Mouse (Mus musculus) neural tube, embryonic 11.5 days (tissue): ENCODE measurements at regions not wholly inside any gene's neighbourhood (a gene's known extent, or its start where the extent isn't known, plus 50 kb on each side); places are given as distances from the start of the nearest gene placed in this dataset.

Experiments
- ATAC-seq: fragments of 200-750 bp; cut with Nextera tagmentation; 2 replicates; pipeline ENCODE4 v1.8.0; 2017; ENCODE audit warnings: moderate number of reproducible peaks, mild to moderate bottlenecking, moderate TSS enrichment, moderate library complexity; ENCODE audit not compliant: insufficient read depth, low FRiP score, low TSS enrichment
- DNase-seq: peaks from one replicate; pipeline ENCODE4 v3.0.0-alpha.2; 2015; ENCODE audit warnings: low spot score
- H3K27ac ChIP-seq: fragments of 300-500 bp; sonication (generic); 2 replicates; pipeline ENCODE4 v1.5.1; 2014; ENCODE audit warnings: low read depth, mild to moderate bottlenecking, low read length
- H3K27me3 ChIP-seq: fragments of 300-500 bp; sonication (generic); 2 replicates; pipeline ENCODE4 v1.6.1; 2014; ENCODE audit warnings: mild to moderate bottlenecking, low read length, mixed read lengths; ENCODE audit not compliant: control insufficient read depth, insufficient read depth
- H3K36me3 ChIP-seq: fragments of 300-500 bp; sonication (generic); 2 replicates; pipeline ENCODE4 v1.6.1; 2014; ENCODE audit warnings: mild to moderate bottlenecking, low read length, moderate library complexity, mixed read lengths; ENCODE audit not compliant: control insufficient read depth, insufficient read depth
- H3K4me1 ChIP-seq: fragments of 300-500 bp; sonication (generic); 2 replicates; pipeline ENCODE4 v1.6.1; 2014; ENCODE audit warnings: low read length, mixed read lengths; ENCODE audit not compliant: control insufficient read depth, insufficient read depth
- H3K4me2 ChIP-seq: fragments of 300-500 bp; sonication (generic); 2 replicates; pipeline ENCODE4 v1.6.1; 2014; ENCODE audit warnings: low read depth, mild to moderate bottlenecking, moderate library complexity
- H3K4me3 ChIP-seq: fragments of 300-500 bp; sonication (generic); 2 replicates; pipeline ENCODE4 v1.5.1; 2014; ENCODE audit warnings: low read depth, low read length
- H3K9ac ChIP-seq: fragments of 300-500 bp; sonication (generic); 2 replicates; pipeline ENCODE4 v1.6.1; 2014; ENCODE audit warnings: mild to moderate bottlenecking, low read length
- H3K9me3 ChIP-seq: fragments of 300-500 bp; sonication (generic); 2 replicates; pipeline ENCODE4 v1.6.1; 2016; ENCODE audit warnings: low read length; ENCODE audit not compliant: control insufficient read depth
- WGBS: fragments of 180-500 bp; shearing (Covaris S2); extraction: QIAGEN DNeasy Blood & Tissue Kit; methylation state at CpG from one replicate; pipeline ENCODE4 v1.1.7; 2014; 5-methylcytosine and 5-hydroxymethylcytosine counted together

DNA sequence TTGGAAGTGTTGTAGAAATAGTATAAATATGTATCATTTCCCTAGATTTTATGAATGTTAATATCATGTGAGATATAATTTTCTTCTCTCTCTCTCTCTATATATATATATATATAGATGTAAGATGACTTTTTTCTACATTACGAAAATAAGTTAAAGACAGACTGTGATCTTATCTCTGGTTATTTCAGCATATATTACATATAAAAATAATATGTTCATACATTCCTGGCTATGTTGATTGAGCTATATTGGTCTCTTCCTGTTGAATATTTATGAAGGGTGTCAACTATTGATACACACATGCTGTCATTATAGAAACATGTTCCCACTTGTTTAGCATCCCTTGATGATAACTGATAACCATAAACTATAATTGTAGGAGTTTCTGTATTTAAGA lies 793.2 kb upstream of the Fat3 start:
- H3K9ac ChIP-seq, result no peak overlapping the region
- WGBS, result 93% methylated on average over 1 of the region's 1 CpGs
- no peaks in the 10 kb centered on the region for H3K4me1 ChIP-seq
- ATAC-seq (no peak), DNase-seq (no peak)
- H3K4me3 ChIP-seq, result no peak overlapping the region
- no peaks in the 10 kb centered on the region for H3K9me3 ChIP-seq
- H3K27me3 ChIP-seq, result no peaks in the 10 kb centered on the region
- H3K27ac ChIP-seq, result no peak overlapping the region
- H3K4me2 ChIP-seq, result no peak overlapping the region
- H3K36me3 ChIP-seq, result no peaks in the 10 kb centered on the region

DNA sequence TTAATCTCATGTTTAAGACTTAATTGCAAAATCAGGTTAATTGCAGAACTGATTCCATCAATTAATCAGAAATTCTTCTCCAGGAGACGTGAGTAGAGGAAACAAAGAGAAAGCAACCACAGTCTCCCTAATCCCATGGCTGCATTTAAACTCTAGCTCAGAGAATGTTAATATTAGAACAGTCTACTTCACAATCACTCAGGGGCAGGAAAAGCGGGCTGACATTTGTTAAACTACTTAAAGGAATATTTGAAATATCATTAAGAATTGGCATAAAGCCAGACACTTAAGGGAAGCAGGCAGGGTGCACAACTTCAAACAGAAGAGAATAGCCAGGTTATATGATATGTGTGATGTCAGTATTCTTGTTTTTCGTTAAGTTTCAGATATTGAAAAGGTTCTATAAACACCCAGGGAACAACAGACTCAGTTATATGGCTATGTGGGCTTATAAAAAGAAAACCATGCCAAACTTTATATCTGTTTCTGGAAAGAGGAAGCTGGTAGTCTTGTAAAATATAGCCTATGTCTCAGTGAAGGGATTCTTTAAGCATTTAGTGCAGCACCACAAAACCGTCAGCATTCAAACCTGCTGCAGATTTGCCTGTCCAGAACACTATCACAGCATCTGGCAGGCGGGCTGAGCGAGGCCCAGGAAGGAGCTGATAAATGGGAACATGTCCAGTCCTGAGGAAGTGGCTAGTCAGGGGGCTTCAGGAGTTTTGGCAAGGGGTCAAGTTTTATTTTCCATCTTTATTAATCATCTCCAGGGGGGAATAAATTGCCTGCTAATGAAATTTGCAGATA lies 787.9 kb upstream of the Fat3 start:
- no peaks in the 10 kb centered on the region for H3K36me3 ChIP-seq
- ATAC-seq (no peak), DNase-seq (peak; percentile 31)
- H3K4me3 ChIP-seq, result no peak overlapping the region
- no peak overlapping the region for H3K27ac ChIP-seq
- no peak overlapping the region for H3K4me2 ChIP-seq
- no peaks in the 10 kb centered on the region for H3K27me3 ChIP-seq
- no peak overlapping the region for H3K9ac ChIP-seq
- 50% methylated on average over 6 of the region's 6 CpGs for WGBS
- no peaks in the 10 kb centered on the region for H3K4me1 ChIP-seq
- no peaks in the 10 kb centered on the region for H3K9me3 ChIP-seq

DNA sequence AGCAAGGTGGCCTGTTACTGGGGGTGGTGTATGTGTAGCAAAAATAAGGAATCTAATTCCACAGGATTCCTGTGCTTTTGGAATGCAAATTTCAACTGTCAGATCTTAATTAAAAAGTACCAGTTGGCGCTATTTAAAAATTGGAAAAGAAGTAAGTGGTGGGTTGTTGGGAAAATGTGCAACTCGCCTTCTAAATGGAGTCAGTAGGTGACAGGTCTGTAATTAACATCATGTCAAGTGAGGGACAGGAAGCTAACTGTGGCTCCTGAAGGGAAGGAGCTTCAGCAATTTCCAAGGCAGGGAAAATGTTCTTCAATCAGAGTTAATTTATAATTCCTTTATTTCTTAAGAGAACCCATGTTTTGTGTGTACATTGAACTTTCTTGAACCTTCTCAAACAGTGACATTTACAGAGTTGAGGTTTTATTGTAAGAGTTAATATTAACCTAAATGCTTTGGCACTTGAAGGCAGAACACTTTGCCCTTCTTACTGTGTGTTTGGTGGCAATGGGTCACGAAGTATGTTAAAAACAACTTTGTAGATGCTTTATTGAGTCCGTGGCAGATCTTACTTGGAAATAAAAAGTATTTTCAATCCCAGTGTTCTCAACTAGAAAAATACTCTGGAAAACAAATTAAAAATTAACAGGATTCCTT lies 778.4 kb upstream of the Fat3 start:
- Histone ChIP-seq H3K9ac (no peak overlapping the region), H3K27me3 (no peaks in the 10 kb centered on the region), H3K36me3 (no peaks in the 10 kb centered on the region), H3K4me1 (no peaks in the 10 kb centered on the region), H3K4me2 (no peak overlapping the region), H3K27ac (no peak overlapping the region), H3K4me3 (no peak overlapping the region), H3K9me3 (no peaks in the 10 kb centered on the region)
- no peak for ATAC-seq
- 78% methylated on average over 4 of the region's 4 CpGs for WGBS
- DNase-seq, result no peak

DNA sequence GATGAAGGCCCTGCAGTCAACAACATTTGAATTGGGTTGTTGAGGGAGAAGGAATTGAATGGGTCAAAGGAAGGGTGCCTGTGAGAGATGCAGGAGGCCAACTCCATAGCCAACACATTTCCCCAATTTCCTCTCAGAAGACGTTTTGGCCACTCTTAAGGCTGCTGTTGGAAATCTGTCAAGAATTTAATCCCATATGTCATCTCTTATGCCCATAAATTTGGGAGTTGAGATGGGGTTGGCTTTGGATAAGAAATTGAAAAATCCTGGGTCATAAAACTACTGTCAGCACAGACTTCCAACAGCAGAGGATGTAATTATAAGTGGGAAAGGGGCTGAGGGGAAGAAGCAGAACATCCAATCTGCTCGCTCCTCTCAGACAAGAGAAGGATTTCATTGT lies 771.5 kb upstream of the Fat3 start:
- H3K9ac ChIP-seq, result no peak overlapping the region
- no peaks in the 10 kb centered on the region for H3K27me3 ChIP-seq
- ATAC-seq, result no peak
- H3K4me2 ChIP-seq, result no peak overlapping the region
- no peak for DNase-seq
- no peaks in the 10 kb centered on the region for H3K9me3 ChIP-seq
- no peak overlapping the region for H3K4me3 ChIP-seq
- 63% methylated on average over 2 of the region's 2 CpGs for WGBS
- no peak overlapping the region for H3K27ac ChIP-seq
- H3K36me3 ChIP-seq, result no peaks in the 10 kb centered on the region
- H3K4me1 ChIP-seq, result no peaks in the 10 kb centered on the region

DNA sequence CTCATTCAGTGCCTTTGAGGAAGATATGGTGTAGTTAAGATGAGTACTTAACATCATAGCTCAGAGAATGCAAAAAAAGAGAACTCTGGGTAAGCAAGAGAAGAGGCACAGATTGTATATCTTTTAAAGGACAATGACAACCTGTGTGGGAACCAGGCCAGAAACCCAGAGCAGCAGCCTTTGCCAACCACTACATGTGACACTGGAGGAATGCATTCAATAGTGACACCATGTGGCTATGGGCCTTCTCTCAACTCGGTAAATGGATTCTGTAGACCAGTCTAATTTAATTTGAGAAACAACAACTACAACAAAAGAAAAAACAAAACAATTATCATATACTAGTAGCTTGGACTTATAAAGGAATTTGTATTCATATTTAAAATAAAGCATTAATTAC lies 768.5 kb upstream of the Fat3 start:
- 63% methylated on average over 1 of the region's 1 CpGs for WGBS
- peak; percentile 14 for DNase-seq
- no peaks in the 10 kb centered on the region for H3K4me1 ChIP-seq
- H3K27ac ChIP-seq, result no peak overlapping the region
- no peak; the same call in 1 of the 2 replicates for ATAC-seq
- no peaks in the 10 kb centered on the region for H3K9me3 ChIP-seq
- H3K4me3 ChIP-seq, result no peak overlapping the region
- no peaks in the 10 kb centered on the region for H3K27me3 ChIP-seq
- H3K36me3 ChIP-seq, result no peaks in the 10 kb centered on the region
- no peak overlapping the region for H3K9ac ChIP-seq
- H3K4me2 ChIP-seq, result no peak overlapping the region

DNA sequence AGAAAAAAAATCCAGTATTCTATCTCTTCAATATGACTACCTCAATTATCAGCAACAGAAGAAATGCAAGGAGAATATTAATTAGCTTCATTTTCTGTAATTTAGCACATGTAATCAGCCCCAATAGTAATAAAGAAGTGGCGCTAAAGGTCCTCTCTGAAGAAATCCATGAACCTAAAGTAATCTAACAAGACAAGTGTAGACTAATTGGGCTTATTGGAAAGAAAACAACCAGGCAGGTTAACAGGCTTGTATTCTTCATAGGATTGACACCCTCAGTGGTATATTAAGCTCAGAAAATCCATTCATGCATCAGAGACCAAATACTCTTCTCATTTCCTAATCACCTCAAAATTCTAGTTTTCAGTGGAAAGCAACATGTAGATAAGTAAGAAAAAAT lies 756.1 kb upstream of the Fat3 start:
- DNase-seq (no peak), ATAC-seq (no peak)
- Histone ChIP-seq H3K4me3 (no peak overlapping the region), H3K36me3 (no peaks in the 10 kb centered on the region), H3K27ac (no peak overlapping the region), H3K9ac (no peak overlapping the region), H3K27me3 (no peaks in the 10 kb centered on the region), H3K9me3 (no peaks in the 10 kb centered on the region), H3K4me2 (no peak overlapping the region), H3K4me1 (no peaks in the 10 kb centered on the region)
- 86% methylated on average over 1 of the region's 1 CpGs for WGBS

DNA sequence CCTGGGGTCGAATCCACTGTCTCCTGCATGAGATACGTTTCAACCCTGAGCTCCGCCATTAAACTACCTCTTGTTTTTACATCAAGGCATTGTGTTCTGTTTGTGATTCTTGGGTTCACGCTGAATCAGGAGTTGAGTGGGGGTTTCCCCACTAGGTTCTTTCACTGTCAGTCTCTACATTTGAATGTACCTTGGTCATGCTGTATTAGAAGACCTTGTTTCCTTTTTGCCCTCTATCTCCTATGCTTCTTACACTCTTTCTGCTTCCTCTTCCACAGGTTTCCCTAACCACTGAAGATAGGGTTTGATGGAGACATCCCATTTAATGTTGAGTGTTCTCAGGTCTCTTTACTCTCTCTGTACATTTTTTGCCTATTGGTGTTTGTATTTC lies 726.0 kb upstream of the Fat3 start:
- ATAC-seq, result no peak

DNA sequence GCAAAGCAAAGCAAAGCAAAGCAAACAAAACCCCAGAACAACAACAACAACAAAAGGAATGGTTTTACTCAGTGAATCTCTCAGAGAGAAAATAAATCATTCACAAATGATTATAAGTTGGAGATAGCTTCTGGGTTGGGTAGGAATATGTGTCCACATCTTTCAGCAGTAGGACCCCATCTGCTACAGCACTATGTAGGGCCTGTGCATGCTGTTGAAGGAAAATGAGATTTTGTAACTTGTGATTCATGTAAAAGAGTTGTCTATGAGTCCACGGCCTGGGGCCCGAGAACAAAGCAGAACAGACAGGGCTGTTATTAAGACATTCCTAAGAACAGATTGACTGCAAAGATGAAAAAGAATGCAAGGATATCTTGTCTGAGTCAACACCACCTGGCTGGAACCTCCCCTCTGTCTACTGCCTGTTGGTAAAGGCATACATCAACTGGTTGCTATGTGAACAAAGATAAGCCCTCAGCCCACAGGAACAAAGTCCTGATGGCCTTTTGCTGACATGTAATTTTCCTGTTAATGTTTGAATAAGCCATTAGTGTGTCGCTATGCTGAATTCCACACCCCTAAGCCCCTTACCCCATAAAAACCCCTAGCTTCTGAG lies 725.5 kb upstream of the Fat3 start:
- H3K27ac ChIP-seq, result no peak overlapping the region
- H3K4me1 ChIP-seq, result no peaks in the 10 kb centered on the region
- no peaks in the 10 kb centered on the region for H3K9me3 ChIP-seq
- no peak overlapping the region for H3K9ac ChIP-seq
- H3K36me3 ChIP-seq, result no peaks in the 10 kb centered on the region
- no peak for ATAC-seq
- no peak overlapping the region for H3K4me2 ChIP-seq
- H3K27me3 ChIP-seq, result no peaks in the 10 kb centered on the region
- DNase-seq, result no peak
- WGBS, result 81% methylated on average over 3 of the region's 3 CpGs
- no peak overlapping the region for H3K4me3 ChIP-seq

More for the DNA sequence above, 726.0 kb upstream of the Fat3 start:
- no peak overlapping the region for H3K4me3 ChIP-seq
- DNase-seq, result no peak
- no peaks in the 10 kb centered on the region for H3K27me3 ChIP-seq
- H3K9me3 ChIP-seq, result no peaks in the 10 kb centered on the region
- H3K27ac ChIP-seq, result no peak overlapping the region
- WGBS, result 85% methylated on average over 4 of the region's 4 CpGs
- no peak overlapping the region for H3K9ac ChIP-seq
- no peaks in the 10 kb centered on the region for H3K36me3 ChIP-seq
- no peaks in the 10 kb centered on the region for H3K4me1 ChIP-seq
- H3K4me2 ChIP-seq, result no peak overlapping the region

DNA sequence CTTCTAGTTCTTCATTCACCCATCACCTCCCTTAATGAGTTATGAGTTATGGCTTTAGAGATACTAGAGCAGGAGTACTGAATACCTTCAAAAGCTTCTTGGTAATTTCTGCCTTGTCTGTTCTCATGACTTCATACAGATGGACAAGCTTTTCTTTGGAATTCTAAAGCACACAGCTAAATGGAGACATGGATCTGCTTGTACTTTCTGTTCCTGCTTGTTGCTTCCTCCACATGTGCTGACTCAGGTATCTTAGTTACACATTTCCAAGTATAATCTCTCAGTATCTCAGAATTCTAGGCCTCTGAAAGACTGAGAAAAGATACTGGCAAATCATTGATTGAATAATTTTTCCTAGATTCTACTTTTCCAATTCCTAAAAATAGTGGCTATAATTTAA lies 694.3 kb upstream of the Fat3 start:
- Histone ChIP-seq H3K36me3 (no peaks in the 10 kb centered on the region), H3K4me3 (no peak overlapping the region), H3K9ac (no peak overlapping the region), H3K27ac (no peak overlapping the region), H3K4me1 (no peaks in the 10 kb centered on the region), H3K27me3 (no peaks in the 10 kb centered on the region), H3K4me2 (no peak overlapping the region), H3K9me3 (no peaks in the 10 kb centered on the region)
- ATAC-seq, result no peak
- no peak for DNase-seq
